Mouse (Mus musculus) ovary, adult 2 months (tissue): Measurements from ENCODE around the gene Vldlr. TPM values are rescaled to one million over a fixed set of nuclear protein-coding genes. Genes with fewer than 3 reads are reported as not detected.

Source experiments
- polyA plus RNA-seq: library from polyadenylated mRNA; depleted of rRNA; stranded (reverse); fragments of >200 nt; gene quantifications from 2 replicates; pipeline ENCODE4 v1.2.3, GENCODE M21; 2012; rRNA removed

Gene Vldlr
- 76.1 and 170 TPM in 2 replicates for polyA plus RNA-seq

GRCm38 (mm10) chr19:27216318-27216717 lies at the start of gene Vldlr:
Gene Vldlr, plus strand, starts transcription at chr19:27216484.

Other genes starting within 250 kb of the Vldlr start
- gene Kcnv2, start 106.1 kb downstream of the Vldlr start, polyA plus RNA-seq: 0.07 and 0.11 TPM in 2 replicates
- 24.8 and 29.4 TPM in 2 replicates for gene Pum3, start 213.3 kb downstream of the Vldlr start, polyA plus RNA-seq